Mouse (Mus musculus) yolk sac, embryonic 10.5 days (tissue): ENCODE results near the gene Spin1.

Experiments
- DNase-seq: peaks from one replicate; pipeline ENCODE4 v3.0.0-alpha.2; 2017; ENCODE audit warnings: low spot score

Spin1 gene

GRCm38 (mm10) chr13:51095196-51095715 lies 5.4 kb upstream of the Spin1 start:
- no peak for DNase-seq

GRCm38 (mm10) chr13:51096644-51097043 lies 4.0 kb upstream of the Spin1 start:
- no peak for DNase-seq

GRCm38 (mm10) chr13:51099560-51100232 lies 984 bp upstream of the Spin1 start:
- DNase-seq, result no peak

GRCm38 (mm10) chr13:51101016-51101776 lies 516 bp downstream of the Spin1 start:
- peak; percentile 69 for DNase-seq

GRCm38 (mm10) chr13:51101777-51102132 lies 1.1 kb downstream of the Spin1 start:
- DNase-seq, result no peak

GRCm38 (mm10) chr13:51103111-51103725 lies 2.5 kb downstream of the Spin1 start:
- DNase-seq, result no peak

GRCm38 (mm10) chr13:51103861-51104650 lies 3.4 kb downstream of the Spin1 start:
- DNase-seq, result no peak

- DNase-seq, result no peak
These were observed 5.4 kb downstream of the Spin1 start for GRCm38 (mm10) chr13:51105861-51106655.

GRCm38 (mm10) chr13:51106816-51107215 lies 6.1 kb downstream of the Spin1 start:
- DNase-seq, result no peak

- no peak for DNase-seq
These were observed 8.8 kb downstream of the Spin1 start for GRCm38 (mm10) chr13:51109517-51109916.

- DNase-seq, result peak; percentile 42
These were observed 13.7 kb downstream of the Spin1 start for GRCm38 (mm10) chr13:51114398-51114797.

GRCm38 (mm10) chr13:51115762-51116161 lies 15.1 kb downstream of the Spin1 start:
- DNase-seq, result no peak

- DNase-seq, result no peak
These were observed 20.1 kb downstream of the Spin1 start for GRCm38 (mm10) chr13:51120734-51121133.

- no peak for DNase-seq
These were observed 21.3 kb downstream of the Spin1 start for GRCm38 (mm10) chr13:51121966-51122365.

GRCm38 (mm10) chr13:51122771-51123170 lies 22.1 kb downstream of the Spin1 start:
- no peak for DNase-seq

GRCm38 (mm10) chr13:51125357-51125756 lies 24.7 kb downstream of the Spin1 start:
- DNase-seq, result no peak

GRCm38 (mm10) chr13:51127906-51128305 lies 27.2 kb downstream of the Spin1 start:
- no peak for DNase-seq

- DNase-seq, result no peak
These were observed 27.7 kb downstream of the Spin1 start for GRCm38 (mm10) chr13:51128417-51128816.

- no peak for DNase-seq
These were observed 30.5 kb downstream of the Spin1 start for GRCm38 (mm10) chr13:51131179-51131578.

- DNase-seq, result no peak
These were observed 35.6 kb downstream of the Spin1 start for GRCm38 (mm10) chr13:51136315-51136714.

- DNase-seq, result no peak
These were observed 36.5 kb downstream of the Spin1 start for GRCm38 (mm10) chr13:51136996-51137701.
